Mouse (Mus musculus): ENCODE data around the gene Epo.

The Epo gene

GRCm38 (mm10) chr5:137539291-137539801 lies 6.3 kb upstream of the Epo start:
- DNase-seq, result peak; percentile 87

- peak; percentile 46 for DNase-seq
These were observed 4.4 kb upstream of the Epo start for GRCm38 (mm10) chr5:137537461-137537860.

- DNase-seq, result no peak
These were observed 2.3 kb upstream of the Epo start for GRCm38 (mm10) chr5:137535318-137535717.

- peak; percentile 36 for DNase-seq
These were observed 1.7 kb upstream of the Epo start for GRCm38 (mm10) chr5:137534762-137535161.

- no peak for DNase-seq
These were observed 280 bp downstream of the Epo start for GRCm38 (mm10) chr5:137532808-137533116.

GRCm38 (mm10) chr5:137532131-137532807 lies 773 bp downstream of the Epo start:
- peak; percentile 71 for DNase-seq

GRCm38 (mm10) chr5:137531414-137532130 lies 1.5 kb downstream of the Epo start:
- DNase-seq, result peak; percentile 81

- peak; percentile 82 for DNase-seq
These were observed 2.2 kb downstream of the Epo start for GRCm38 (mm10) chr5:137530588-137531413.

- DNase-seq, result peak; percentile 47
These were observed 3.0 kb downstream of the Epo start for GRCm38 (mm10) chr5:137530075-137530474.

- peak; percentile 70 for DNase-seq
These were observed 3.6 kb downstream of the Epo start for GRCm38 (mm10) chr5:137529221-137529995.

GRCm38 (mm10) chr5:137528247-137528968 lies 4.6 kb downstream of the Epo start:
- peak; percentile 57 for DNase-seq

- peak; percentile 45 for DNase-seq
These were observed 5.6 kb downstream of the Epo start for GRCm38 (mm10) chr5:137527413-137527812.

GRCm38 (mm10) chr5:137526192-137526936 lies 6.7 kb downstream of the Epo start:
- peak; percentile 76 for DNase-seq

GRCm38 (mm10) chr5:137525511-137525910 lies 7.5 kb downstream of the Epo start:
- peak; percentile 28 for DNase-seq

- no peak for DNase-seq
These were observed 8.4 kb downstream of the Epo start for GRCm38 (mm10) chr5:137524671-137525070.

GRCm38 (mm10) chr5:137524251-137524515 lies 8.9 kb downstream of the Epo start:
- DNase-seq, result peak; percentile 58

GRCm38 (mm10) chr5:137523396-137524250 lies 9.4 kb downstream of the Epo start:
- peak; percentile 22 for DNase-seq

- DNase-seq, result no peak
These were observed 10.3 kb downstream of the Epo start for GRCm38 (mm10) chr5:137522711-137523110.

GRCm38 (mm10) chr5:137521861-137522260 lies 11.2 kb downstream of the Epo start:
- DNase-seq, result no peak

Data from cerebellum, adult 11-12 months (tissue).